Mouse (Mus musculus) heart, embryonic 12.5 days (tissue): ENCODE measurements around the gene Wdr20. TPM values are rescaled to one million over a fixed set of nuclear protein-coding genes. Genes with fewer than 3 reads are reported as not detected.
"Not testable (repeated sequence)": the region's sequence is repeated elsewhere in the genome, so short reads cannot be mapped to it uniquely, and the experiment has no call there.

ENCODE experiments used
- ATAC-seq: fragments of 200-750 bp; cut with Nextera tagmentation; 2 replicates; pipeline ENCODE4 v1.8.0; 2017; ENCODE audit warnings: moderate TSS enrichment, moderate library complexity; ENCODE audit not compliant: insufficient number of reproducible peaks, low FRiP score
- H3K27ac ChIP-seq: fragments of 300-500 bp; sonication (generic); 2 replicates; pipeline ENCODE4 v1.5.1; 2016; ENCODE audit warnings: mild to moderate bottlenecking, moderate library complexity; ENCODE audit not compliant: poor library complexity, severe bottlenecking
- H3K27me3 ChIP-seq: fragments of 300-500 bp; sonication (generic); replicated peaks from 2 replicates; pipeline ENCODE4 v1.6.1; 2016; ENCODE audit warnings: mild to moderate bottlenecking, moderate library complexity
- H3K36me3 ChIP-seq: fragments of 300-500 bp; sonication (generic); 2 replicates; pipeline ENCODE4 v1.6.1; 2016; ENCODE audit warnings: mild to moderate bottlenecking, moderate library complexity
- H3K4me1 ChIP-seq: fragments of 300-500 bp; sonication (generic); replicated peaks from 2 replicates; pipeline ENCODE4 v1.6.1; 2016; ENCODE audit warnings: mild to moderate bottlenecking
- H3K4me2 ChIP-seq: fragments of 300-500 bp; sonication (generic); 2 replicates; pipeline ENCODE4 v1.6.1; 2016; ENCODE audit warnings: mild to moderate bottlenecking, moderate library complexity
- H3K4me3 ChIP-seq: fragments of 300-500 bp; sonication (generic); 2 replicates; pipeline ENCODE4 v1.5.1; 2016; ENCODE audit warnings: mild to moderate bottlenecking
- H3K9ac ChIP-seq: fragments of 300-500 bp; sonication (generic); 2 replicates; pipeline ENCODE4 v1.6.1; 2016; ENCODE audit warnings: mild to moderate bottlenecking, moderate library complexity
- H3K9me3 ChIP-seq: fragments of 300-500 bp; sonication (generic); replicated peaks from 2 replicates; pipeline ENCODE4 v1.6.1; 2016; ENCODE audit warnings: mild to moderate bottlenecking, moderate library complexity
- WGBS: fragments of 180-500 bp; shearing (Covaris S2); methylation state at CpG from one replicate; pipeline ENCODE4 v1.1.7; 2016; 5-methylcytosine and 5-hydroxymethylcytosine counted together
- polyA plus RNA-seq: library from polyadenylated mRNA; unstranded; fragments of >200 nt; fragmentation: Nextera tagmentation; extraction: Ambion mirVana; gene quantifications from 2 replicates; pipeline ENCODE4 v1.2.1, GENCODE M21; 2016

The Wdr20 gene
- polyA plus RNA-seq, 1 experiment from 2014 or later: 16.8 TPM

DNA sequence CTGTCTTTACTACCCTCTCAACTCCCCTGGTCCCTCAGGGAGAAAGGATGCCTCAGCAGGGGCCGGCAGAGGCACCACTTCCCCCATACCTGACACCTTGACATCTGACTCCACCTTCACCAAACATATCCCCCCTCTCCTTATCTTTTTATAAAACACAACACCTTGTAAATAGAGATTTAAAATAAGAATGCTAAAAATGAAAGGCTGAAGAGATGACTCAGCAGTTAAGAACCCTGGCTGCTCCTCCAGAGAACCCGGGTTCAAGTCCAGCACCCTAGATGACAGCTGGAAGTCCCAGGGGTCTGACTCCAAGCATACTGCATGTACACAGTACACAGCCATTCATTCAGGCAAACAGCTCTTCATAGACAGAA lies 38.6 kb upstream of the Wdr20 start:
- peak overlapping the region; percentile 12; the same call in 1 of the 2 replicates for H3K4me3 ChIP-seq
- H3K27me3 ChIP-seq: no peaks in the 10 kb centered on the region
- H3K9ac ChIP-seq: peak overlapping the region; percentile 32; the same call in 1 of the 2 replicates
- no peak for ATAC-seq
- no peaks in the 10 kb centered on the region for H3K9me3 ChIP-seq
- peaks cover 56% of the 10 kb centered on the region for H3K4me1 ChIP-seq
- no peak overlapping the region for H3K27ac ChIP-seq
- H3K4me2 ChIP-seq: peak overlapping the region; percentile 47
- WGBS: 49% methylated on average over 2 of the region's 2 CpGs
- H3K36me3 ChIP-seq: peaks cover 7% of the 10 kb centered on the region

DNA sequence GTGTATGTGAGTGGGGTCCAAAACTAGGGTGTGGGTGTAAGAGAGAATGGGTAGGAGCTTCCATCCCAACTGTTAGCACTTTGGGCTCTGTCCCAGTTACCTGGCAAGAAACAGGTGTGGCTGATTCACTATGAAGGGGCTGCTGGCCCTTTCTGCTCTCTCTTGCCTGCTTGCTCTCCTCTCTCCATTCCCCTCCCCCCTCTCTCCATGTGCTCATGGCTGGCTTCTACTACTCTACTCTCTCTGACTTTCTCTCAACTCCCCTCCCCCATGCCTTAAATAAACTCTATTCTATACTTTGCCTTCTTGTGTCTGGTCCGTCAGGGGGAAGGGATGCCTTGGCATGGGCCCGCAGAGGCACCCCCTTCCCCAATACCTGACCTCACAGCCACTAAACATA lies 37.0 kb upstream of the Wdr20 start:
- Histone ChIP-seq H3K27me3 (no peaks in the 10 kb centered on the region), H3K36me3 (no peaks in the 10 kb centered on the region), H3K9ac (peak overlapping the region; percentile 53; the same call in 1 of the 2 replicates), H3K9me3 (no peaks in the 10 kb centered on the region), H3K4me2 (no peak overlapping the region), H3K4me1 (peaks cover 49% of the 10 kb centered on the region), H3K4me3 (no peak overlapping the region), H3K27ac (no peak overlapping the region)
- no peak for ATAC-seq
- WGBS: 53% methylated on average over 2 of the region's 2 CpGs

DNA sequence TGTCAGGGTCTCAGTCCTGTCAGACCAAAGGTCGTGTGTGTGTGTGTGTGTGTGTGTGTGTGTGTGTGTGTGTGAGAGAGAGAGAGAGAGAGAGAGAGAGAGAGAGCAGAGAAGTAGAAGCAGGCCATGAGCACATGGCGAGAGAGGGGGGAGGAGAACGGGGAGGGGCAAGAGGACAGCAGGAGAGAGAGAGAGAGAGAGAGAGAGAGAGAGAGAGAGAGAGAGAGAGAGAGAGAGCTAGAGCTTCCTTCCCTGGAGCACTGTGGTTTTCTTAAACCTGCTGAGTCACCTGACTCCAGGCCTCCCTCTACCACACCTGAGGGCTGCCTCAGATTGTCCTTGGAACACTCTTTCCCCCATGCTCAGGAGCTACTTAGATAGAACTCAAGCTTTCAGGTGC lies 36.4 kb upstream of the Wdr20 start:
- not testable (repeated sequence) for ATAC-seq
- 12% methylated on average over 1 of the region's 3 CpGs for WGBS
- peak overlapping the region; percentile 53; the same call in 1 of the 2 replicates for H3K9ac ChIP-seq

DNA sequence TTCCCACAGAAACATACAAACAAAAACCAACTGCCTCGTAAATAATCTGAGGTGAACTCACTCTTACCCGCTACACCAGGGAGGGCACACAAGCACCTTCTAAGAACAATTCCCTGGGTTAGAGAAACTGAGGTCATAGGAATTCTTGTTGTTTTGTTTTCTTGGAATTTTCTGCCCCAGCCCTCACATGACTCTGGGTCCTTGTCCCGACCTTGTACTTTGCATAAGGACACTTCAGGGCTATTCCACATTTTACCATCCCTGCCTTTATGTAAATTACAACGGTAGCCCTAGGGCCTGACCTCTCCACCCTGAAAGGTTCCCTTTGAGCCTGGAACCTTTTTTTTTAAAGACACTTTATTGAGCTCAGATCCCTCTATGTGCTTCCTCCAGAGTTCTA lies 35.2 kb upstream of the Wdr20 start, which contains the start of gene Hsp90aa1:
TSS of gene Hsp90aa1 (minus strand) at position 173 of the 400 bp plus-strand sequence.
- WGBS: 48% methylated on average over 4 of the region's 4 CpGs
- peak within 1 kb of the TSS; percentile 53; the same call in 1 of the 2 replicates for H3K4me2 ChIP-seq

More for the DNA sequence above, 36.4 kb upstream of the Wdr20 start:
- H3K27me3 ChIP-seq, H3K9me3 ChIP-seq, H3K36me3 ChIP-seq, H3K4me3 ChIP-seq, H3K4me2 ChIP-seq: not testable (repeated sequence)
- H3K4me1 ChIP-seq: peaks cover 53% of the 10 kb centered on the region
- peak overlapping the region; percentile 30; the same call in 1 of the 2 replicates for H3K27ac ChIP-seq

DNA sequence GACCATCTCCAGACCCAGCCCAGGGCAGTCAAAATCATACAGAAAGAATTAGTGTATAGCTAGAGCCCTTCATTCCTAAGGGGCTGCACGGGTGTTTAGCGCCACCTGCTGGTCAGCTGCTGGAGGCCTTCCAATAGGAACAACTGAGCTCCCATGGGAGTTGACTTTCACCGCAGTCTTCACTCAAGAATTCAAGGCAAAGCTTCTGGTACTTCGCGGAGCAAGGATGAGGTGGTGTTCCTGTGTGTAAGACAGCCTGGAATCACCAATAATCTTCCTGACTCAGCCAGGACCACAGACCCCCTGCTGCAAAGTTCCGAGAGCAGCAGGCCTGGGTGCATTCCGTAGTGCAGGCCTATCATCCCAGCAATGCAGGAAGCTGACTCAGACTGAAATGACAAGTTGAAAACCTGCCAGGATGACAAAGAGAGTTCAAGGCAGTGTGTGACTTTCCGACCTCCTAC lies 34.7 kb upstream of the Wdr20 start:
- no peaks in the 10 kb centered on the region for H3K36me3 ChIP-seq
- H3K9ac ChIP-seq: peak overlapping the region; percentile 32; the same call in 1 of the 2 replicates
- 12% methylated on average over 8 of the region's 8 CpGs for whole genome bisulfite sequencing
- H3K27ac ChIP-seq: peak overlapping the region; percentile 20; the same call in 1 of the 2 replicates
- H3K27me3 ChIP-seq: no peaks in the 10 kb centered on the region
- no peaks in the 10 kb centered on the region for H3K9me3 ChIP-seq
- H3K4me1 ChIP-seq: peaks cover 44% of the 10 kb centered on the region
- ATAC-seq: peak; percentile 67
- peak overlapping the region; percentile 53; the same call in 1 of the 2 replicates for H3K4me2 ChIP-seq
- H3K4me3 ChIP-seq: peak overlapping the region; percentile 23

More for the DNA sequence above, 35.2 kb upstream of the Wdr20 start, which contains the start of gene Hsp90aa1:
- no peaks in the 10 kb centered on the region for H3K27me3 ChIP-seq
- H3K9me3 ChIP-seq: no peaks in the 10 kb centered on the region
- peak within 1 kb of the TSS; percentile 23 for H3K4me3 ChIP-seq
- ATAC-seq: no peak
- peaks cover 49% of the 10 kb centered on the region for H3K4me1 ChIP-seq
- H3K27ac ChIP-seq: peak within 1 kb of the TSS; percentile 30
- H3K36me3 ChIP-seq: no peaks in the 10 kb centered on the region
- peak within 1 kb of the TSS; percentile 32; the same call in 1 of the 2 replicates for H3K9ac ChIP-seq

DNA sequence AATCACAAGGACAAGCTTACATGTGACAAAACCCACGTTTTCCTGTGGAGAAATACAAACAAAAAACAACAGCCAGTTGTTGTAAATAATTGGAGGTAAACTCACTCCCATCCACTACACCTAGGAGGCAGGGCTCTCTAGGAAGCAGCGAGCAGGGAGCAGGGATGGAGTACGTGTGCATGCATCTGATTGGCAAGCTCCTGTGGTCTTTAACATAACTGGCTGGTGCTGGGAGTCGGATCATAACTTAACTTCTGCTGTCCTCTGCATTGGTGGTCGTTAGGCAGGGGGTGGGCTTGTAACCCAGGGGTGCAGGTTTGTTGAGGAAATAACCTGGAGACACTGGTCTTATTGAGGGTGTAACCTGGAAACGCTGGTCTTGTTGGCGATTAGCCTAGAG lies 34.1 kb upstream of the Wdr20 start:
- no peak overlapping the region for H3K9ac ChIP-seq

DNA sequence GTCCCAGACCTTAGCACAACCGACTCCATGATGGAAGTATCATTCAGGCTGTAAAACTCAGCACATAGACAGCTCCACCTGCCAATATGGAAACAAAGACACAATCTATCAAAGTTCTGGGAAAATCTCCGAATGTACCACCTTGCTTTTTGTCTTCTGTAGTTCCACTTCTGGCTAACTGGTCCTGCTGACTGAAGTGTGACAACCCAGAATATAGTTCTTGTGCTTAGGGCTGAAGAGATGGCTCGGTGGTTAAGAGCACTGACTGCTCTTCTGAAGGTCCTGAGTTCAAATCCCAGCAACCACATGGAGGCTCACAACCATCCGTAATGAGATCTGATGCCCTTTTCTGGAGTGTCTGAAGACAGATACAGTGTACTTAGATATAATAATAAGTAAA lies 32.3 kb upstream of the Wdr20 start:
- ATAC-seq, H3K36me3 ChIP-seq, H3K9me3 ChIP-seq, H3K27ac ChIP-seq, H3K27me3 ChIP-seq, H3K9ac ChIP-seq, H3K4me3 ChIP-seq, H3K4me2 ChIP-seq: not testable (repeated sequence)
- WGBS: 82% methylated on average over 4 of the region's 4 CpGs
- peaks cover 29% of the 10 kb centered on the region for H3K4me1 ChIP-seq

More for the DNA sequence above, 34.1 kb upstream of the Wdr20 start:
- Histone ChIP-seq H3K27ac (peak overlapping the region; percentile 20; the same call in 1 of the 2 replicates), H3K27me3 (no peaks in the 10 kb centered on the region), H3K4me1 (peaks cover 38% of the 10 kb centered on the region), H3K9me3 (no peaks in the 10 kb centered on the region), H3K4me2 (no peak overlapping the region), H3K36me3 (no peaks in the 10 kb centered on the region), H3K4me3 (no peak overlapping the region)
- WGBS: 66% methylated on average over 7 of the region's 7 CpGs
- no peak for ATAC-seq

DNA sequence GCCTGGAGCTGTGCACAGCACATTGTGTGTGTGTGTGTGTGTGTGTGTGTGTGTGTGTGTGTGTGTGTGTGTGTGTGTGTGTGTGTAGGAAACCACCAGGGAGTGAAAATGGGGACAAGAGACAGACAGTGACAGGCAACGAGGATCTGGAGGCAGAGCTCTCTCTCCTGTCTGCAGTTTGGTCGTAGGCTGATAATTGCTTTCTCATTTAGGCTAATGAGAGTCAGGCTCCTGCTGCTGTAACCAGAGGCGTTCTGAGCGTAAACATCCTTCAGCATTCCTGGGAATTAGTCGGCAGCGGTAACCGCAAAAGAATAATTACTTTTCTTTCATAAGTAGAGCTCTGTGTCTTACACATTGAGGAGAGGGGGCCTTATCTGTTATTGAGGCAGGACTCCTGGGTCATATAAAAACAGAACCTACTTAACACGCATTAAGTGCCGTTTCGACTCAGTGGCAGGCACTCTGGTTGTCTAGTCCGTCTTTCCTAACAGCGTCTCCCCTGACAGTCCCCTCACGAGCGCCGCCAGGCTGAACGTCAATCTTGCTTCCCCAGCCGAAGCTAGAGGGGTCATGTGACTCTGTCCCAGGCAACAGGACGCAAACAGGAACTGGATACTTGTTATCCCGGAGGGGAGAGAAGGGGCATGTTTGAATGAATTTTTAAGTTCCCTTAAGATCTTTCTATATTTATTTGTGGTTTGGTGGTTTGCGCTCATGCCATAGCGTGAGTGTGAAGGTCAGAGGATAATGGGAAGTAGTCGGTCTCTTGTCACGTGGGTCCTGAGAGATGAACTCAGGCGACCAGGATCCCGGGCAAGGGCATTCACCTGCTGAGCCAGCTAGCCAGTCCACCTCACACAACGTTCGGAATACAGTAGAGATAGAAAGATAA lies 31.2 kb upstream of the Wdr20 start:
- Histone ChIP-seq H3K4me1 (peaks cover 17% of the 10 kb centered on the region), H3K27me3 (no peaks in the 10 kb centered on the region), H3K27ac (peak overlapping the region; percentile 46), H3K9ac (peak overlapping the region; percentile 69), H3K4me3 (peak overlapping the region; percentile 48), H3K9me3 (no peaks in the 10 kb centered on the region), H3K4me2 (peak overlapping the region; percentile 73), H3K36me3 (no peaks in the 10 kb centered on the region)
- ATAC-seq: peak; percentile 83
- WGBS: 2% methylated on average over 27 of the region's 27 CpGs

DNA sequence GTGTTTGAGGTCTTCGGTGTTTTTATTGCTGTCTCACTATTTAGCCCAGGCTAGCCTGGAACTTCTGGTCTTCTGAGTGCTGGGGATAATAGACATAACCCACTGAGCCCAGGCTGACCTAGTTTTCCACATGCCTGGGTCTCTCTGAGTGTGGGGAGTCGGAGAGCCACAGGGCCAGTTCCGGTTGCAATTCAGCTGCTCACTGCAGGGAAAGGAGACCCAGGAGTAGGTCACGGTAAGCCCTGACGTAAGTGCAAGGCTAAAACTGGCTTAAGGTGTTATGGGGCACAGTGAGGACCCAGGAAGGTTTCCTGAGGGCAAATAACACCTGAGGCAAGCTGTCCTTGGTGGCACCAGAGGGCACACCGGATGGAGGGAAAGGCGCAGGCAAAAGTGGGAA lies 30.3 kb upstream of the Wdr20 start:
- no peak for ATAC-seq
- Histone ChIP-seq H3K4me1 (peaks cover 13% of the 10 kb centered on the region), H3K4me2 (0 out of 2 replicates have a peak overlapping the region, but pooled peaks have one; percentile 73), H3K4me3 (no peak overlapping the region), H3K27ac (no peak overlapping the region), H3K36me3 (no peaks in the 10 kb centered on the region), H3K9ac (no peak overlapping the region), H3K27me3 (no peaks in the 10 kb centered on the region), H3K9me3 (no peaks in the 10 kb centered on the region)
- 89% methylated on average over 7 of the region's 7 CpGs for WGBS

DNA sequence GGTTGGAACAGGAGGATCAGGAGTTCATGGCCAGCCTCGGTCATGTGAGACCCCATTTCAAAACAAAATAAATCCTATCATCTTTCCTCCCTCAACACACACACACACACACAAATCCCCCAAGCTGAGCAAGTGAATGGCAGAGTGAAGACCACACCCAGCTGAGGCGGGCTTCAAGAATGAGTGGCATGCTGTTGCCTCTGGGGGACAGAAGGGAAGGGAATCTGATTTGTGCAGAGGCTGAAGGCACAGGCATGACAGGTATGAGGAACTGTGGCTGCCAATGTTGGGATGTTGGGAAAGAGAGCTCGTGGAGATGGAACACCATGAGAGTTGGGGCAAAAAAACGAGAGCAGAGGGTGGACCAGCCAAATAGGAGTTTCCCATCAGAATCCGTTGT lies 26.5 kb upstream of the Wdr20 start:
- Histone ChIP-seq H3K36me3 (no peaks in the 10 kb centered on the region), H3K27me3 (no peaks in the 10 kb centered on the region), H3K4me2 (no peak overlapping the region), H3K9ac (no peak overlapping the region), H3K4me3 (no peak overlapping the region), H3K27ac (no peak overlapping the region), H3K9me3 (no peaks in the 10 kb centered on the region), H3K4me1 (peaks cover 2% of the 10 kb centered on the region)
- 55% methylated on average over 5 of the region's 5 CpGs for WGBS
- no peak for ATAC-seq

DNA sequence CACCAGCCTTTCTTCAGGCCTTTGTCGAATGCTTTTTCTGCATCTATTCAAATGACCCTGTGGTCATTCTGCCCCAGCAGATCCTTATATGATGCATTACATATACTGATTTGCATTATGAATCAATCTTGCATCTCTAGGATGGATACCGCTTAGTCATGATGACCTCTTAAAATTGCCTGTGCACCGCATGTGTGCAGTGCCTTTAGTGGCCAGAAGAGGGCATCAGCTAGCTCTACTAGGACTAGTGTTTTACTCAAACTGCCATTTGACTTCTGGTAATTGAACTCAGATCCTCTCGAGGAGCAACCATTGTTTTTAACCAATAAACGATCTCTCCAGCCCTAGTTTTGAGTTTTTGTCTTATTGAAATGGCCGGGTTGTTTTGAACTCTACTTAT lies 24.0 kb upstream of the Wdr20 start:
- WGBS: 92% methylated on average over 6 of the region's 6 CpGs
- no peak for ATAC-seq
- no peaks in the 10 kb centered on the region for H3K9me3 ChIP-seq

More for the DNA sequence above, 24.0 kb upstream of the Wdr20 start:
- H3K27me3 ChIP-seq: peaks cover 6% of the 10 kb centered on the region
- no peak overlapping the region for H3K4me2 ChIP-seq
- no peaks in the 10 kb centered on the region for H3K4me1 ChIP-seq
- H3K9ac ChIP-seq: no peak overlapping the region
- no peaks in the 10 kb centered on the region for H3K36me3 ChIP-seq
- no peak overlapping the region for H3K4me3 ChIP-seq
- H3K27ac ChIP-seq: no peak overlapping the region
